Mouse (Mus musculus): ENCODE measurements around the gene Ankrd28.
A peak's percentile ranks its signal among the peaks of the same experiment; 100 is the strongest.
"Not testable (repeated sequence)": the region's sequence is repeated elsewhere in the genome, so short reads cannot be mapped to it uniquely, and the experiment has no call there.

The Ankrd28 gene

GRCm38 (mm10) chr14:31793979-31794775, 36.3 kb downstream of the Ankrd28 start:
- DNase-seq (ENCODE audit: low spot score in 2 of 2): no peak

DNA sequence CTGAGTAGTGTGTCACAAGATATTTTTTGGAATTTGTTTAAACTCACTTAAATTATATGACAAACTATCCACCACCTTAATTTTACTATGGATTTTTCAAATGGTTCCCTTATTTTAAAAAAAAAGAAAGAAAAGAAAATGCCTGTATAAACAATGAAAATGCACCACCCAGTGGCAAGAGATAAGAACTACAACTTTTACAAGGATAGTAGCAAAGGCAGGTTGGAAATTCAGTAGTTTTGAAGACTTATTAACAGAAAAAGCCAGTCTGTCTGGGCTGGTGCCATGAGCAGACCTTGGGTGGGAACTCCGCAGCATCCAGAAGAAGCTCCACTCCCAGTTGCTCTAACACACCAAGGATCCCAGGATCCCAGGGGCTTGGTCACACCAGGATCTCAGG, 39.7 kb downstream of the Ankrd28 start:
- no peak for DNase-seq (ENCODE audit: low spot score in 2 of 2)

GRCm38 (mm10) chr14:31786906-31787305, 43.5 kb downstream of the Ankrd28 start:
- DNase-seq (ENCODE audit: low spot score in 2 of 2): no peak

GRCm38 (mm10) chr14:31785681-31786080, 44.8 kb downstream of the Ankrd28 start:
- no peak for DNase-seq (ENCODE audit: low spot score in 2 of 2)

DNA sequence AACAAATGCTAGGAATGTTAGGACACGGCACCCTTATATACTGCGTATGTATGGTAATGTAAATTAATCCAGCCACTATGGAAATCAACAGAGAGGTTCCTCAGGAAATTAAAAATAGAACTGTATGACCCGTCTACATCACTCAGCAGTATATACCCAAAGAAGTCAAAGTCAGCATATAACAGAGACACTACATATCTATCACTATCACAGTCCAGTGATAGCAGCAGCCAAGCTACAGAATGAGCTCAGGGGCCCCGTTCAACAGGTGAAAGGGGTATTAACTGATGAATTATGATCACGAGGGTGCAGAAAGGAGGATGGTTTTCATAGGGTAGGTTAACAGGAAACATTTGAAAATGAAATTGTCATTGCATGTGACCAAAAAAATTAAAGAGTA, 45.5 kb downstream of the Ankrd28 start:
- no peak for DNase-seq (ENCODE audit: low spot score in 2 of 2)

- peak; percentile 27 to 35 for DNase-seq (ENCODE audit: low spot score in 2 of 2)
These were observed 49.0 kb downstream of the Ankrd28 start for GRCm38 (mm10) chr14:31781309-31782049.

DNA sequence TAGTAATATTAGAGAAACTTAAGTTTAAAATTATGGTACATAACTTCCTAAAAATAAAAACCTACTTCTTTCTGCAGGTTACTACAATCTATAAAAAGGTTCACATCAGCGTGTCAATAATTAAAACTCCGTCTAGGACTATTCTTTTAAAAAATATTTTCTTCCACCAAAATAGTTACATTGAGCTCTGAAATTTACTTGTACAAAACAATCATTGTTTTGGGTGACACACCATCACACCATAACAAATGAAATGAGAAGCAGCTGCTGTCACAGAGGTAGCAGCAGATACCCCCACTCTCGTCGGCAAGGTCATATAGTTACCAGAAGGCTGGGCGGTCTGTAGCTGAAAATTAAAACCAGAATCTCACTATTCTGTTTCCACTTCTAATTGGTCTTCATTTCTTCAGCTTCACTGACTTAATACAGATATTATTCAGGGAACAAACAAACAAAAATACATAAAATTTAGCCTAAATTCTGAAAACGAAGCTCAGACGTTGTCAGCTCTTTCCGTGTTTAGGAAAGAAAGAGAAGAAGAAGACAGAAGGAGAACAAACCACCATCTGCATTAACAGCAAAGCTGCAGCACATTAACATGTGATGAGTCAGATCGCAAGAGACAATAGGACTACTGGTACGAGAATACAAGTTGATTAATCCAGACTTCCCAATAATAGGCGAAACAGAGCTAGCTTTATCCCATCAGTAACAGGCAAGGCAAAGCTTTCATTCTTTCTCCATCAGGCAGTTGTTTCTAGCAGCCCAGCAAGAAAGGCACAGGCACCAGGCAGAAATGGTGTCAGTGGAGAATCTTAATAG, 49.8 kb downstream of the Ankrd28 start:
- DNase-seq (ENCODE audit: low spot score in 2 of 2): no peak

- DNase-seq (ENCODE audit: low spot score in 2 of 2): no peak
These were observed 56.9 kb downstream of the Ankrd28 start for GRCm38 (mm10) chr14:31773518-31773917.

DNA sequence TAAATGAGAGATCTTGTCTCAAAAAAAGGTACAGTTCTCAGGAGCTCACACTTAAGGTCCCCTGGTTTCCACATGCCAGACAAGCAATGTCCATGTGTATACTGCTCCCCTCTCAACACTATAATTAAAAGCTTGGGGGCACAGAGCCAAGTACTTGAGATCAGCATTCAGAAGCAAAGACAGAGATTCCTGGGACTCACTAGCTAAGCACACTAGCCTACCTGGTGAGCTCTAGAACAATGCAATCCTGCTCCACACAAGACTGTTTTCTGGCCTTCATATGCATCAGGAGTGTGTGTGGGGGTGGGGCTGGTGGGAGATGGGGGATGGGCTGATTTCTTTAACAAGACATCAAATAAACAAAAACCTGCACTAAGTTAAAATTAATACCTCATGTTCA, 58.2 kb downstream of the Ankrd28 start:
- DNase-seq (ENCODE audit: low spot score in 2 of 2): no peak

GRCm38 (mm10) chr14:31768531-31768930, 61.9 kb downstream of the Ankrd28 start:
- DNase-seq (ENCODE audit: low spot score in 2 of 2): no peak

- DNase-seq (ENCODE audit: low spot score in 2 of 2): no peak
These were observed 66.4 kb downstream of the Ankrd28 start for GRCm38 (mm10) chr14:31764083-31764482.

DNA sequence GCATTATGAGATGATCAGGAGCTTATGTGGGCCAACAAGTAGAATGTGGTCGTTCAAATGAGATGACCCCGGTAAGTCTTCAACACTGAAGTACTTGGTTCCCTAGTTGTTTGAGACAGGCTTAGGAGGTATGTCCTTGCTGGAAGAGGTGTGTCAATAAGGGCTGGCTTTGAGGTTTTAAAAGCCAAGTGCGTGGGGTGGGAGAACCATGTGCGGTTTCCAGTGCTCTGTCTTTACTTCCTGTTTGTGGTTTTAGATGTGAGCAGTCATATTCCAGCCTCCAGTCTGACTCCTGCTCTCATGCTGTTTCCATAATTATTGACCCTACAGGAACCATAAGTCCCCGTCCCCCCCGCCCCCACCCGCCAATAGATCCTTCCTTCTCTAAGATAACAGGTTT, 68.7 kb downstream of the Ankrd28 start:
- no peak for DNase-seq (ENCODE audit: low spot score in 2 of 2)

GRCm38 (mm10) chr14:31759195-31759594, 71.3 kb downstream of the Ankrd28 start:
- DNase-seq (ENCODE audit: low spot score in 2 of 2): no peak

DNA sequence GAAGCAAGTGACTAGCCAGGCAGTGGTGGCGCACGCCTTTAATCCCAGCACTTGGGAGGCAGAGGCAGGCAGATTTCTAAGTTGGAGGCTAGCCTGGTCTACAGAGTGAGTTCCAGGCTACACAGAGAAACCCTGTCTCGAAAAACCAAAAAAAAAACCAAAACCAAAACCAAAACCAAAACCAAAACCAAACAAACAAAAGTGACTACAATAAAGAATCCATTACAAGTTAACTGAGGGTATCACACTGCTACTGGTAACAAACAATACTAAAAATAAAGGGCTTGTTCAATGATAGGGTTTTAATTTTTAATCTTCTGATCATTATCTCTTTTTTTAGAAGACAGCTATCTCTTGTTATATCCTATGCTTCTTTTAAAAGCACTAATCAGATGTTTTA, 72.0 kb downstream of the Ankrd28 start:
- not testable (repeated sequence) for DNase-seq (ENCODE audit: low spot score in 2 of 2)

DNA sequence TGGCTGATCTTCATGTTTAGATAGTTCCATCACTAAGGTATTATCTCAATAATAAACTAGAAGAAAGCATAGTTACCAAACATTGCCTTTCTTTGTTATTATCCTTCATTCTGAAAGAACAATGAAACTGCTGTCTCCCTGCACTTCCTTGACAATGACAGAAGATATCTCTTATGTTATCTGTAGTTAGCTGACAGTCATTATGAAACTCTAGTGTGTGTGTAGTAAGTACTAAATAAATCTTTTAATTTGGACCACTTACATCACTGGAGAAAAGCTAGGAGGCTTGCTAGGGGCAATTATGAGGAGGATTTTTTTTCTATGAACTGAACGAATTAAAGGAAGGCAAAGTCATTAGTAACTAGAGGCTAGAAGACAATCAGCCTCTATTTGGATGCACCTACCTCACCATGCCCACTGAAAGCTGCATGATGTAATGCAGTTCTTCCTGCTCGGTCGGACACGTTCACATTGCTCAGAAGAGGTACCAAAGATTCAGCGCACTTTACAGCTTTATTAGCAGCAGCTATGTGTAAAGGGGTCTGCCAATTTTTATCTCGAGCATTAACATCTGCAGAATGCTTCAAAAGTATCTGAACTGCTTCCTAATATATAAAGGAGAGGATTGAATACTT, 82.1 kb downstream of the Ankrd28 start:
- no peak for DNase-seq (ENCODE audit: low spot score in 2 of 2)

DNA sequence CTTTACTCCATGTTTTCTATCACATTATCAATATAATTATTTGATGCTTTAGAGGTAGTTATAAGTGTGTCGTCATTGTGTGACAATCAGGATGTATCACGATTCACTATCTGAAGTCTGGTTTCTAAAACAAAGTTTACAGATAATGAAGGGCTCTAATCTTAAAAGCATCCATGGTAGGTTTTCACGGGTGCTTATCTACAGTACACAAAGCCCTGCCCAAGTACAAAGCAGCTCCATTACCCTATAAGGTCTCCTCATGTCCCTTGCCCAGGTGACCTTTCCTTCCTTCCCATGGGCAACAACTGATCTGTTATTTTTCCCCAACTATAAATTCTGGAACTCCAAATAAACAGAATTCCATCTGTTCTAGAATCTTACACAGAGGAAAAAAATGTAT, 87.9 kb downstream of the Ankrd28 start:
- DNase-seq (ENCODE audit: low spot score in 2 of 2): no peak

DNA sequence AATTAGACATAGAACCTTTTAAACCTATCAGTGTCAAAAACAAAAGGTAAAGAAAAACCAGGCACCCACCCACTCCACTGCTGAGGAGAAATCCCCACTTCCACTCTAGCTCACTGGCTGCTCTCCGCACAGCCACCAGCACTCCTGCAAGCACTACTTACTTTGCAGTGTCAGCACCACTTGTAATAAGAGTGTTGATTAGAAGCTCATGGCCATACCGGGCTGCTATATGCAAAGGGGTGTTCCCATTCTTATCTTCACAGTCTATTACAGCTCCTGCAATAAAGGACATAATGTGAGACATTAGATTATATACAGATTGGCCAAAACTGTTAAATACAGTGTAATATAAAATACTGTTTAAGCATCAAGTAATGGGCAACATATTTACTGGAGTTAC, 95.6 kb downstream of the Ankrd28 start:
- no peak for DNase-seq (ENCODE audit: low spot score in 2 of 2)

DNA sequence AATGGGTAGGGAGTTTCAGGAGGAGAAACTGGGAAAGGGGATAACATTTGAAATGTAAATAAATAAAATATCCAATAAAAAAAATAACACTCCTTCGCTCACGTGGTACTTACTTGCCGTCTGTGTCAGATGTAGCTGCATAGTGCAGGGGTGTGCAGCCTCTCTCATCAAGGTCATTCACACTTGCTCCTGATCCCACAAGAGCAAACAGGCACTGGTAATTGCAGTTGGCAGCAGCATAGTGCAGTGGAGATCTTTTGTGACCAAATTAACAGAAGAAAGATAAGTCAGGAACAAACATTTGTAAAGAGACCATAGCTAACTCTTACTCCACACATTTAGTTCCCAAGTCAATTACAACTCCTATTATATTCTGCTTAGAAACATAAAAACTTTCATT, 102.9 kb downstream of the Ankrd28 start:
- no peak for DNase-seq (ENCODE audit: low spot score in 2 of 2)

DNA sequence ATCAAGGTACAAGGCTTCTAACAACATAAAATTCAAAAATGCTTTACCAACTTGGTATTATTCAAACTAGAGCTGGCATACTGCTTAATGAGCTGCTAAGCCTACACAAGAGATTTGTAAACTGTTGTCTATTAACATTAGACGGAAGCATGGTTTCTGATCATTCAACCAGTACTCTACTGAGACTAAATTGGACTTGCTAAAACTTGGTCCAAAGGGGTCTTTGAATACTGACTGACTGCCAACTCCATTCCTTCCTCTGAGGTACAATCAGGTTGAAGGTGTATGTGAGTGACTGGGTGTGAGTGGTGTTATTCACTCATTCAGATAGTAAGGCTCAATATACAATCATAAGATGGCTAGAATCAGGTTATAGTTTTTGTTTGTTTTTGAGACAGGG, 107.7 kb downstream of the Ankrd28 start:
- DNase-seq (ENCODE audit: low spot score in 2 of 2): no peak

- no peak for DNase-seq (ENCODE audit: low spot score in 2 of 2)
These were observed 109.2 kb downstream of the Ankrd28 start for GRCm38 (mm10) chr14:31721256-31721655.

GRCm38 (mm10) chr14:31718332-31718731, 112.1 kb downstream of the Ankrd28 start:
- DNase-seq (ENCODE audit: low spot score in 2 of 2): no peak

DNA sequence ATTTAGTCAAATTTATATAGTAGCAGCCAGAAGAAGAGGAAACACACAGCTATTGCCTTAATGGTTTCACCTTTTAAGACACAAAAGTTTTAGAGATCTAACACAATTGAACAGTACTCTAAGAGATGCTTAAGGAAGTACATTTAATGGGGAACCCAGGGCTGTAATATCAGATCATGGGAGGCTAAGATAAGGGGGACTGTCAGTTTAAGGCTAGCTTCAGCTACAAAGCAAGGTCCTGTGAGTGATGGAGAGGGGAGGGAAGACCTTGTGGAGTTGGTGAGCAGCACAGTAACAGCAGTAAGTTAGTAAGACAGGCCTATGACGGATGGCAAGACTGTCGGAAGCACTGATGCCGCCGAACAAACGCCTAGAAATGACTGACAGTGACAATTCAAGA, 113.1 kb downstream of the Ankrd28 start:
- no peak for DNase-seq (ENCODE audit: low spot score in 2 of 2)
